Mouse (Mus musculus) spleen, postnatal 36 days (tissue): ENCODE data around the gene Ptprq.

Experiments
- DNase-seq, 2 experiments: peaks; one replicate each; pipeline ENCODE4 v3.0.0; 2022; ENCODE audit warnings: low spot score in 2 of 2, mixed read lengths in 1 of 2

Gene Ptprq

DNA sequence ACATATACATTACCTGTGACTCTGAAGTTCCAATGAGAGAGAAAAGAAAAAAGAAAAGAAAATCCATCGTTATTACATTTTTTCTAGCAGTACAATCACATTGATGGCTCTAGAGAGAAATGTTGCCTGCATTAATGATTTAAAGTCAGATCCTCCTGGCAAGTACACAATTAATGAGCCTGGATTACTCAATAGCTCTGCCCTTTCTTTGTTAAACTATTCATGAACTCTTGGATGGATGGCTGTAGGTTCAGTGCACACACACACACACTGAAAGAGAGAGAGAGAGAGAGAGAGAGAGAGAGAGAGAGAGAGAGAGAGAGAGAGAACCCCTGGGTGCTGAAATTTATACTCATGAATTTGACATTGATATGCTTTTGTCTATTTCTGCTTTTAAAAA, at the start of gene Ptprq:
TSS of gene Ptprq (minus strand) at position 246 of the 400 bp plus-strand sequence.
- no peak for DNase-seq

DNA sequence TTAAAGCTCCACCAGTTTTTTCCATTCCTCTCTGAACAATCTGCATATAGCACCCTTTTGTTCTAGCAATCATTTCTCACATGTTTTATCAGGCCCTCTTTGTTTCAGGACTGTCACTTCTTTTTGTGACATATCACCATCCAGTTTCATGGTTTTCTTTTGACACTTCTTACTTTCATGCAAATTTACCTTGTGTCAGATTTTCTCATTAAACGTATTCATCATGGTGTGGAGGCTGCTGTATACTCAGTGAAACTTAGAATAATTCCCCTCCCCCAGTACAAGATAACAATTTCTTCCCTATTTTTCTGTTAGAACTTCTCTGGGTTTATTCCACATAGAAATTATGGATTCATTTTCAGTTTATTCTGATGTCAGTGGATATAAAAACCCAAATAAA, 39.8 kb upstream of the Ptprq start:
- no peak for DNase-seq

DNA sequence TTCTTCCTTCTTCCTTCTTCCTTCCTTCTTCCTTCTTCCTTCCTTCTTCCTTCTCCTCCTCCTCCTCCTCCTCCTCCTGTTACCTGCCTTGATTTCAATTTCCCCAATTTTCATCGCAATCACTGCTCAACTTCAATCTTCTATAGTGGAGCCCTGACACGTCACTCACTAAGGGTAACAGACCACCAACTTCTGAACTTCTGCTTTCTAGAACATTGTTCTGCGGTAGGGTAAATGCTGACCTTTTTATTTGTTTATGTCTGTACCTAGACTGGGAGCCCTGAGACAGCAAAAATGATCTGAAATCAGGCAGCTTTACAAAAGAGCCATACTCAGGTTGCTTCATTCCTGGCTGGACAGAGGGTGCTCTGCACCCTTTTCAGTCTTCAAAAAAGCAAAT, 33.6 kb upstream of the Ptprq start:
- DNase-seq: no peak

DNA sequence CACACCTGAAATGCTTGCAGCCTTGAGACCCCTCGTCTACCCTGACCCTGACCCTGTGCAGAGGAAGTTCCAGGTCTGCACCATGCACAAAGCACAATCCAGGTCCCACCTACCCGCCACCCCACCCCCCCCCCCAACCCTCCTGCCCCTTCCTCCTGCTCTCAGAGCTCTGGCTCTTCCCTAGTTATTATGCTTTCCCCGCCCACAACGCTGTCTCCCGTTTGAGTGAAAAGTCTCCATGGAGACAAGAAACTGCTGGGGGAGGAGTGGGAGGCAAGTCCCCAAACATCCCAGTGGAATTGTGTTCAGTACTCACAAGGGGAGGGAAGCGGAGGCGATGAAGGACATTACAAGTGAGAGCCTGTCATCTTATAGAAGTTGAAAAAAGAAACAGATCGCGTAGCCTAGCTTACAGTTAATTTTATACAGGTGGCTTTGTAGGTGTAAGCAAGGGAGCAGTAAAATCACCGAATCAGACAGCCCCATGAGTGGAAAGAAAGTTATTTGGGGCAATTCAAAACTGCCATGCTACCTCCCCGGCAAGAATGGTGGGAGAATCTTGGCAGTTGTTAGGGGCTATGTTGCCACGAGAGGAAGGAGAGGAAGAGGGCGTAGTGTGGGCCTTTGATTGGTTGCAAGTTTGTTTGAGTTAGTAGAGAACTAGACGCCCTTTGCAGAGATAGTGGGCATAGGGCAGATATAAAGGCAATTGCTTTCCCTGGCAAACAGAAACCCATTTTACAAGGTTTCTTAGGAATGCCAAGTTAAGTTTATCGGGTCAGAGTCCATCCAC, 32.7 kb upstream of the Ptprq start:
- DNase-seq: no peak

DNA sequence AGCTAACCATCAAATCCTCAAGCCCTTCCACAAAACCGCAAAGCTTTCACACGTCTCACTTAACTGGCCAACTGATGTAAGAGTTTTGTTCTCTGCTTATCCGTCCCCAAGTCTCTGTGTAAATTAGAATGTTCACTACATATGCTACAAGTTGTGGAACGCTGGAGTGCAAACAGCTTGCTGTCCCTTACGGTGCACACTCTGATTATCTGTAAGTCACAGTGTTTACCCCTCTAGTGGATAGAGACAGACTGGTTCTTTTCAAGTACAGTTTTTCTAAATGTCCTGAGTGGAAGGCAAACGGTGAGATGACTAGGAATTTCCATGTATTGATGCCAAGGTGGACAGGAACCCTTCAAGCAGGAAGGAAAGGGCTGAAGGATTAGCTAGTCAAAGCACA, 32.1 kb upstream of the Ptprq start:
- no peak for DNase-seq

DNA sequence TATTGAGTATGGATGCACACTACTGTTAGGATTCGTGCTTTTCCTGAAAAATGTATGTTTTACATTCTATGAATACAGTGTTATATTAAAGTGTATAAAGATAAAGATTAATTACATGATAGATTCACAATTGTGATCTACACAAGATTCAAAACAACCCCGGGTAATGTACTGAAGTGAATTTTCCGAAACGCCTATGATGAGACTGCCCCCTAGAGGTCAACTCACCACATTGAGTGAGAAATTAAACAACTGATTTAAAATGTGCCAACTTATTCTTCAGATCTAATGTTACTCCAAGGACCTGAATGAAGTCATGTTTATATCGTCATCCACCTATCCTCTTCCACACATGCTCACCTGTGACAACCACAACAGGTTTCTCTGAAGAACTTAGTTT, 27.7 kb upstream of the Ptprq start:
- DNase-seq: no peak

DNA sequence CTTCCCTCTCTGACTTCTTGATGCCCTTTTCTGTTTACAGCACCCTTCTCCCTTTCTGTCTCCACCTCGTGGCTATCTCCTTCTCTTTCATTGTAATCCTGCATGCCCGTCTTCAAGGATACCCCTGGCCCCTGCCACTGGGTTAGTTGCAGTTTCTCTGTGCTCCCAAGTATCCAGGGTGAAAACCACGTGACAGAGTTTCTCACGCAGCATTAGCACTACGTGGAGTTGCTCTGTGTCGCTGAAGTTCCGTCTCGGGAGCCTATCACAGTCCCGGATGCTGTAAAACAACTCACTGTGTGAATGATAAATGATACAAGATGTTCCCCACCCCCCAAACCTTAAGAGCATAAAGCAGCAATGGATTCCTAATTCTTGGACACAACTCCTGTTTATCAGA, 26.9 kb upstream of the Ptprq start:
- DNase-seq: no peak

DNA sequence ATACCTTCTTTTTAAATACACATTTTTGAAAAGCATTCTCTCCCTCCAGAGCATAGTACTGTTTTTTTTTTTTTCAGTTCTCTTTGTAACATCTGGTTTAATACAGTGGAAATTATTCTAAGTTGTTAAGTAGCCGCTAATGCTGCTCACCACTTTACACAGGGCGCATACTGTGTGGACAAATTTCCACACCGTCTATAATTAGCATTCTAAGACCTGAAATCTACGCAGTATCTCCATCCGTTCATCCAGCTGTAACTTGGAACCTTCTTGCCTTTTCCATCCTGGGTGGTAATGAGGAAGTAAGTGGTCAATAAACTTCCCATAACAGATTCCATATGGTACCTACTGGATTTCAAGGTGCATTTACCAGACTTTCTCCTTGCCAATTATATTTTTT, 20.0 kb upstream of the Ptprq start:
- DNase-seq: no peak

DNA sequence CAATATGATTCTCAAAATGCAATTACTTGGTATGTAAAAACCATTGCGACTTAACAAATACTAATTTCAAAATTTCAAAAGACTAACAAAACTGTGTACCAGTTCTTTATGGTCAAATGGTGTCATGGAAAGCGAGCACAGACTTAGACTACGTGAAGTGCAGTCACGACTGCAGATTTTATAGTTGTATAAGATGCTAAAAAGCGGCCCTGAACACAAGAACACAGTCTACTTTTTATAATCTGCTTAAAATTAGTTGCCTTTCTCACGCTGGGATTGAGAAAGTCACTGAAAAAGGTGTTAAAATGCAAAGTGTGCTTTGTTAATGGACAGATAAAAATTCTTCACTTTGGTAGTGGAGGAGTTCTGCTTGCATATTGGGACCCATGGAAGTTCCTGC, 17.9 kb upstream of the Ptprq start:
- DNase-seq: no peak

DNA sequence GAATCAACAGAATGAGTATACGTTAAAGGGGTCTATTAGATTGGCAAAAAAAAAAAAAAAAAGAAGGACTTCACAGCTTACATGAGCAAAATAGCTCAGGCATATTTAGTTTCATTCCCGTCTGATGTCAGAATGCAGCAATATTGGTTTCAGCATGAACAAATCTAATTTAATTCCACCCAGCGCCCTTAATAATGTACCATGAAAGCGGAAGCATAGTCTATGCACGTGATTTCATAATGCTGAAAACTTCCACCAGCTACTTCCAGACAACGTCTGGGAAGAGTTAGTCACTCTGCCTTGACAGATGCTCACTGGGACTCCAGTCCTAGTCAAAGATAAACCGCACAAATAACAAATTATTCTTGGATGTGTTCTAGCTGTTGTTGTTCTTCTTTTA, 15.6 kb upstream of the Ptprq start:
- no peak for DNase-seq

DNA sequence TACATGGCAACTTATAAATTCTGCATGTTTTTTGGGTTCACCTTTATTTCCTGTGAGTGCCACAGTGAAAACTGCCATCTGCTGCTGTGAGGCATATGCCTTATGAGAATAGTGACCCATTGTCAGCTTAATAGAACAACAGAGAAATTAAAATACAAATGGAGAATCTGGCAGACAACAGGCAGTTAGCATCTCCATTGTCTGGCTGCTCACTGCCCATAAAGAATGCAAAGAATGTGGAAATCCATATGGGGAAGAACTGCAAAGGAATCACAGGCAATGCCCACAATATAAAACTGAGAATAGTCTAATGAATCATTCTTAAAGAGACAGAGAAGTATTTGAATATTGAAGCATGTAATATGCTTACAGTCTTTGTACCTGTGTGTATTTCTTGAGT, 14.5 kb upstream of the Ptprq start:
- no peak for DNase-seq

DNA sequence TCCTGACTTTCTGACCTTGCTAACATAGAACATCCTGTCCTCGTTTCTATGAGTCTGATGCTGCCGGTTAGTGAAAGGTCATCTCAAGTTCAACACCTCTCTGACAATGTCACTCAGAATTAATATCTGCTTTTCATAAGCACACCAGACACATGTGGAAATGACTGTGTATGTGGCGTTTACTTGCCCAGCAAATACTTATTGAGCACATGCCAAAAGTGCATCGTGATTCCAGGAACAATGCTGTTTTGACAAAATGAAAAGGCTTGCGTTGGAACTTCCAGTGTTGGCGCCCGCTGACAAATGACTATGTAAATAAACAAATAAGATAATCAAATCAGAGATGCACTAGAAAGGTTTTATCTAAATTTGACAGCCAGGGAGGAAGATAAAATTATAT, 5.8 kb upstream of the Ptprq start:
- DNase-seq: no peak

DNA sequence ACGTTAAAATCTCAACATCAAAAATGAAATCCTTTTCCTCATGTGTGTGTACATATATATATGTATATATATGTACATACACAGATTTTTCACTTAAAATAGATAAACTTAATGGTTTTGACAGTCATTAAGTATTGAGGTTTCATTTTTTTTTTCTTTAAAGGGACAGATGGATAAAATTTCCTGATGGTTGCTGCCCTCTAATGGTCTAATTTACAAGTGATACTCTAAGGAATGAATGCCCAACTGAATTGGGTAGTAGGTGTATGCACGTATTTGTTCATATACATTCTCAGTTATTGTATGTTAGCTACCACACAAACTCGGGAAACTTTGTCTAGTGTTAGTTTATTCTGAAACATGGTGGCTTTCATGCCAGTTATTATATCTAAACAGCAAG, 15.4 kb downstream of the Ptprq start:
- no peak for DNase-seq

DNA sequence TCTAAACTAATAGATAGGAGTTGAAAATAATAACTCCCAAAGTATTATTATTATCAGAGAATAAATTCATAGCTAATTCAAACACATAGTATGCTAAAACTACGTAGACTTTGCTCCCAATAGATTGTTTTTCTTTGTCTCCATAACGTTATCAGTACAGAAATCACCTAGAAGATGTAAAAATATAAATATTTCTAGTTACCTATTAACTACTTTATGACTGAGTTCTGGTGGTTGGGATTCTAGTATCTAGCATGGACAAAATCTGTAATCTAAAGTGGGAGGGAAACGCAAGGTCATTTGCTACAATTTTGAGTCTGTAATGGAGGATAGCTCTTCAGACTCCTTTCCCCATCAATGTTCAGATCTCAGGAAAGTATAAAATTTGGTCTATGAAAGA, 18.9 kb downstream of the Ptprq start:
- DNase-seq: no peak

DNA sequence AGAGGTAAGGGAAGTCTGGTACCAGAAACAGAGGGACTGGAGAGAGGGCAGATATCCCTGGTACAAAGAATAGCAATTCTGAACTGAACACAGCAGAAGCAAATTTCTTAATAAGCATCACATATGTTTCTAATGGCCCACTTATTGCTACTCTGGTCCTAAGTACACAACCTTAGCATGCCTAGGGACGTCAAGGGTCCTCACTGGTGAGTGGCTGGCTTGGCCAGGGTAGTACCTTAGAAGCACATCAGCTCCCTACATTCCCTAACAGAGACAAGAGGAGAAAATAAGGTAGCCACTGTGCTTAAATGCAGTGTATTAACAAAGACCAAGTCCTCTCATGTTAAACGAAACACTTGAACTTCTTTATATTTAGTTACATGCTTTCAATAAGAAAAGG, 21.1 kb downstream of the Ptprq start:
- DNase-seq: no peak

DNA sequence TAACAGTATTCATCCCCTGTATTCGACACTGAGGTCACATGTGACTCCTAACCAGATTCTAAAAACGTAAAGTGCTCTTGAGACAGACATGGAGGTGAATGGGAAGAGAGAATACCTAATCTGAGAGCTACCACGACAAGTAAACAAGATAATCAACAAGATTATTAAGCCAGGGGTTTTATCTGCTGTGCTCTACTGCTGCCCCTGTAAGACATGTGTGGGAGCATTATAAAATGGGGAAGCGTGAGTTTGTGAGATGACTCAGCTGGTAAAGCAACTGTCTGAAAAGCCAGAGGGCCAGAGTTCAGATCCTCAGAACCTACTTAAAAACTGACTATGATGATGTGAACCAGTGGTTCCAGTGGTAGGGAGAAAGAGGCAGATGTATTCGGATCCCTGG, 22.7 kb downstream of the Ptprq start:
- DNase-seq: no peak

DNA sequence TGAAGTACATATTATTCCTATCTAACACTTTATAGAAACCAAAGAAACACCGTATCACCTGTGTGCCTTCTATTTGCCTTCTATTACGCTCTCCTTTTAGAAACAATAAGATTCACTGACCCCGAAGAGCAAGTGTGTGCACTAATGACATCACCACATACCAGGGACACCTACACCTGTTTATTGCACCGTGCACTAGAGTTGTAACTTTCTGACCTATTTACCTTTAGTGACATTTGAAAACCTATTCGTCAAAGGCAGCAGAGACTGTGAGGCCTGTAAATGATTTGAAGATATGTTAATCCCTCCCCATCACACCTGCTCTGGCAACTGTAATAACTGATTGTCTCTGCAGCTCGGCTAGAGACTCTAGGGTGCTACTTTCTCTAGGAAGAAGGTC, 32.5 kb downstream of the Ptprq start:
- DNase-seq: no peak

DNA sequence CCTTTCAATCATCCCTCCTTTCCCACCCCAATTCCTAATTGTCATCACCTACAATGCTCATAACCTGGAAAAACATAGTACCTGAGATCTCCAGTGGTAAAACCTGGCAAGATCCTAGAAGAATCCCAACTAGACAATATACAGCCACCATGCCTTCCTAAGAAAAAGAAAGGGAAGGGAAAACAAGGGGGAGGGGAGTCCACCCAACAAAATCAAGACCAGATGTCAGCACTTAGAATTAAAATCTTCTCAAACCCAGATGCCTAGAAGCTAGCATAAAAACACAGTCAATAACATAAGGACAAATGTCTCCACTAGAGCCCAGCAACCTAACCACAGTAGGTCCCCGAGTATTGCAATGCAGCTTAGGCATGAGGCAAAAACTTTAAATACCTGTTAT, 43.9 kb downstream of the Ptprq start:
- DNase-seq: no peak

DNA sequence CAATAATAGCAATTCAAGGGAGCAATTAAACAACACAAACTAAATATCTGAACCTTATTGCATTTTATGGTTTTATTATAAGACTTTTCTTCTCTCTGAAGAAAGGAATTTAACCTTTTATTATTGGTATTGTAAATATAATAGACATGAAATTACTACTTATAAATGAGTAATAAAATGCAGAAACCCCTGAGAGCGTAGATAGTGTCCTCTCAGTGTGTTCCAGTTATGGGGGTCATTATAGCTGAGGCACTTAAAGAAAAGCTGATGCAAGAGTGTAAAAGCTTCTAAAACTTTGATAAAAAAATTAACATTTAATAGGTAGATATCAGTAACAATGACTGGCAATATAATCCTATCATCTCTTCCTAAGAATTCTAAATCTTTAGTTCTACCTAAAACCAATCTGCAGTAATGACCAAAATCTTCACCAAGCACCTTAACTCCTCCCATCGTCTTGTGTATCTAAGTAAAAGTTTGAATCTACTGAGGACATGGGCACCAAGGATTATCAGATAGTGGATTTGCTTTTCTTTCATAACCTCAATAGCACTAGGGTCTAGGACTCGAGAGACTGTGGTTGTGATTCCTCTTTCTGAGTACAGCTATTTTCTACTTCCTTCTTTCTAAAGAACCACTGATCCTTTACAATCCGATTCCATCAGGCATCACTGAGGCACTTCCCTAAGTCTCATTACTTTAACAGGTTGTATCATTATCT, 51.3 kb downstream of the Ptprq start:
- DNase-seq: no peak

DNA sequence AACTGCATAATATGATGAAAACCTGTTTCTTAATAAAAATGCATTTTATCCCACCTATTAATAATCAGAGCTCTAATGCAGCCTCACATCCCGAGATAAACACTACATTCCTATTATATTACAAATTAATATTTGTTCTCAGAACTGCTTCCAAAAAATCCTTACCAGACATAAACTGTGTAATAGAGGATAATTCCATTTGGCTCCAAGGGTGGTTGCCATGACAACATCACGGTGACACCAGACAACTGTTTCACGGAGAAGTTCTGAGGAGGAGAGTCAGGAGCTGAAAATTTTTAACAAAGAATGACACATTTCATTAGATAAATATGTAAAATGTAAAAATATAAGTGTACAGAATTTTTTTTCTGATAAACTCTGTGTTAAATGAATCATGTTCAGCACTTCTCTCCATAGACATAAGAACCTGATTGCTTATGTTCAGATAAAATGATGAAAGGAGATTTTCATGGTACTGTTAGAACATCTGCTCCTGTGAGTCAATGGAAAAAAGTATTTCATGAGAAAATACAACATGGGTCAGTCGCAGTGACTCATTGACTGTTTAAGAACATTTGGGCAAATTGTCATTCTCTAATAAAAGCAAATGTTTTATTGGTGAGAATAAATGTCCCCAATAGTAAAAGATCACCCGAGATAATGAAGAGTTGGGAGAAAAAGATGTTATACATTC, 57.3 kb downstream of the Ptprq start:
- DNase-seq: no peak

DNA sequence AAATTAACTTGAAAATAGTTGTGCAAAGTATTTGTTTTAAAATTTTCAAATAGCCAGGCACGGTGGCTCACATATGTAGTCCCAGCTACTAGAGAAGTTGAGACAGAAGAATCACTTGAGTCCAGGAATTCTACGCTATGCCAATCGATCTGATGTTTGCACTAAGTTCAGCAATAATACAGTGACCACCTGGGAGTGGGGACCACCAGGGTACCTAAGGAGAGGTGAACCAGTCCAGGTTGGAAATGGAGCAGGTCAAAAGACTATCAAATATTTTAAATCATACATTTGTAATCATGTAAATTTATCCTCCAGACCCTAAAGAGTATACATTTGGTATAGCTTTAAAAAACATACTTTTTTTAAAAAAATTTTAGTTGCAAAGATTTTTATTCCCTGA, 57.9 kb downstream of the Ptprq start:
- DNase-seq: no peak

DNA sequence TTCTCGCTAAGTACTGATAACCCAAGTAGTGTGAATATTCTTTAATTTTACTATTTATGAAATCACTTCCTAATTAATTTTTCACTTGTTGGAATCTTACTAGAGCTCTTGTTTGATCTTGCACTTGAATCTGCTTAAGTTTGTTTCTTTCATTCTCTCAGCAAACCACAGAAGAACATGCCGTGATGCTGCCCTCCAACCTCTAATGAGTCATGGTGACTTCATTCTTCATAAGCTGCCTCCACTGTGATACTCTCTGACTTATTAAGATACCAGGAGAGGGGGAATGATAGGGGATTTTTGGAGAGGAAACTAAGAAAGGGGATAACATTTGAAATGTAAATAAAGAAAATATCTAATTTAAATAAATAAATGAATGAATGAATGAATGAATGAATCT, 60.7 kb downstream of the Ptprq start:
- DNase-seq: no peak

DNA sequence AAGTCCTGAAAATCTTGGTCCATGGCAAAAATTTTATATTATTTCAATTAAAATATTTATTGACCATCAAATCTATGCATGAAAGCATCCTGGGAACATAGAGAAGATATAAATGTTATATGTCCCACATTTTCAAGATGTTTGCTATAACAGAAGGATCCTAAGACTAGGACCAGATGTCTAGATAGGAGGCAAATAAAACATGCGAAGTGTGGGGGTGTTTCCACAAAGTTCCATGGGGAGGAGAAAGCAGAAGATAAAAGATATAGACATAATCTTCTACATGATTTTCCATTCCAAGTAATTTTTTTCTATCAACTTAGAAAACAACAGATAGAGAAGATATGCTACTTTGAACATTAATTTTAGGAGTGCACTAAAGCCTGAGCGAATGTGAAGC, 70.2 kb downstream of the Ptprq start:
- DNase-seq: no peak
